Mouse (Mus musculus) forebrain, embryonic 13.5 days (tissue): Measurements from ENCODE around the gene Rabl3. TPM values are rescaled to one million over a fixed set of nuclear protein-coding genes. Genes with fewer than 3 reads are reported as not detected.

Experiments used
- ATAC-seq: fragments of 200-750 bp; cut with Nextera tagmentation; 2 replicates; pipeline ENCODE4 v1.8.0; 2017
- H3K27ac ChIP-seq: fragments of 300-500 bp; sonication (generic); 2 replicates; pipeline ENCODE4 v1.5.1; 2015; ENCODE audit warnings: inconsistent platforms, mild to moderate bottlenecking, moderate library complexity
- H3K27me3 ChIP-seq: fragments of 300-500 bp; sonication (generic); 2 replicates; pipeline ENCODE4 v1.6.1; 2015; ENCODE audit warnings: mild to moderate bottlenecking, inconsistent platforms
- H3K36me3 ChIP-seq: fragments of 300-500 bp; sonication (generic); 2 replicates; pipeline ENCODE4 v1.6.1; 2015; ENCODE audit warnings: mild to moderate bottlenecking, inconsistent platforms; ENCODE audit not compliant: poor library complexity, severe bottlenecking
- H3K4me1 ChIP-seq: fragments of 300-500 bp; sonication (generic); 2 replicates; pipeline ENCODE4 v1.6.1; 2015; ENCODE audit warnings: inconsistent platforms
- H3K4me2 ChIP-seq: fragments of 300-500 bp; sonication (generic); 2 replicates; pipeline ENCODE4 v1.6.1; 2015; ENCODE audit warnings: inconsistent platforms, mild to moderate bottlenecking, moderate library complexity
- H3K4me3 ChIP-seq: fragments of 300-500 bp; sonication (generic); 2 replicates; pipeline ENCODE4 v1.5.1; 2015; ENCODE audit warnings: mild to moderate bottlenecking, inconsistent platforms
- H3K9ac ChIP-seq: fragments of 300-500 bp; sonication (generic); 2 replicates; pipeline ENCODE4 v1.6.1; 2015; ENCODE audit warnings: mild to moderate bottlenecking, inconsistent platforms
- H3K9me3 ChIP-seq: fragments of 300-500 bp; sonication (generic); replicated peaks from 2 replicates; pipeline ENCODE4 v1.6.1; 2016; ENCODE audit warnings: inconsistent platforms
- WGBS: fragments of 180-500 bp; shearing (Covaris S2); methylation state at CpG from one replicate; pipeline ENCODE4 v1.1.7; 2015; 5-methylcytosine and 5-hydroxymethylcytosine counted together
- polyA plus RNA-seq: library from polyadenylated mRNA; unstranded; fragments of >200 nt; fragmentation: Nextera tagmentation; extraction: Ambion mirVana; gene quantifications from 2 replicates; pipeline ENCODE4 v1.2.1, GENCODE M21; 2015

Rabl3 gene
- polyA plus RNA-seq, 1 experiment from 2014 or later: 25.9 TPM

DNA sequence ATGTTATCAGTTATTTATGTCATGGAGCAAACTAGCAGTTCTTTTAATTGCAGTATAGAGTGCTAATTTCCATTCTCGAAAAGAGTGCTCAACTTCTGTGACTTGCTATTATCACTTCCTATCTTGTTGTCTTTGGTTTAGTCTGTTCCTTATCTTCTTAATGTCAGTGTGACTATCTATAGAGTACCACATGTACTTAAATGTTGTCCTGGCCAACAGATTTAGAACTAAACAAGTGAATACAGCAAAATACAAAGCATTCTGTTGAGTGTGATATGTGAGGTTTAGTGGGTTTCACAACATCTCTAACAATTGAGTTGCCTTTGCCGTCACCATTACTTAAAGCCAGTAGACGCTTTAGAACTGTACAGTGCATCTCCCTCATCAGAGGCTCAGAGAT, 13.1 kb downstream of the Rabl3 start:
- Histone ChIP-seq H3K36me3 (peaks cover 12% of the 10 kb centered on the region), H3K27ac (no peak overlapping the region), H3K27me3 (no peaks in the 10 kb centered on the region), H3K4me3 (no peak overlapping the region), H3K9ac (no peak overlapping the region), H3K4me1 (no peaks in the 10 kb centered on the region), H3K4me2 (no peak overlapping the region), H3K9me3 (no peaks in the 10 kb centered on the region)
- no peak for ATAC-seq
- WGBS: 97% methylated on average over 3 of the region's 3 CpGs

DNA sequence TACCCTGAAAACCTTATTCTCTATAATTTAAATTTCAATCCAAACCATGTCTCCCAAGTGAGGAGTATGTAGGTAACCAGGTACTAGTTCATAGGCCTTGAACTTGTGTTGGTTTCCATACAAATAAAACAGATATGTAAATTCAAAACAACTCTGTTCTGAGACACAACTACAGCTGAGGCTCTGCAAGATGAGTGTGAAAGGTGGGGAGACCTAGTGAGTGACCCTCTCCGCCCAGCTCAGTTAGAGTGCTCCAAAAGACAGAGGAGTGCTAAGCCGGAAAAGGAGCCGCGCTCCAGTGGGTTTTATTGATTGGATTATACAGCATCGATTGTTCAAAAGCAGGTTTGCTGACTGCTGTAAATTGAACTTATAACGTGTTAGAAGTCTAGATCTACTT, 22.7 kb downstream of the Rabl3 start:
- peaks cover 6% of the 10 kb centered on the region; the same call in 1 of the 2 replicates for H3K4me1 ChIP-seq
- no peak overlapping the region for H3K27ac ChIP-seq
- WGBS: 46% methylated on average over 6 of the region's 6 CpGs
- H3K4me3 ChIP-seq: no peak overlapping the region
- H3K36me3 ChIP-seq: peaks cover 20% of the 10 kb centered on the region
- H3K9me3 ChIP-seq: no peaks in the 10 kb centered on the region
- H3K9ac ChIP-seq: no peak overlapping the region
- ATAC-seq: no peak
- no peak overlapping the region for H3K4me2 ChIP-seq
- H3K27me3 ChIP-seq: no peaks in the 10 kb centered on the region

DNA sequence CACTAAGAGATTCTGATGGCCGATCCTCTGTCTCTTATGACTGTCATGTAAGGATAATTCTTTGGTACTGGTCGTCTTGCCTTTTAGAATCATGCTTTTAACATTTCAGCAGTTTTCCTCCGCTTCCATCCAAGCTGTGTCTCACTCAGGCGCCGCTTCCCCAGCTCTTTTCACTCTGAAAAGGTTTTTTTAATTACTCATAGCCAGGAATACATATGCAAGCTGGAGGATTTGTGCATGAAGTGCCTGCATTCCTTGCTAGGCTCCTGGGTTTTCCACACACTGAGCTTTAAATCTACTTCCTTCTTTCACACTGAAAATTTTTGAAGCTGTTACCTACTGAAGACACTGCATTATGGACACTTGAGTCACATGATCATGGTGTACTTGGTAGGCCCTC, 23.3 kb downstream of the Rabl3 start:
- Histone ChIP-seq H3K4me3 (no peak overlapping the region), H3K36me3 (peaks cover 14% of the 10 kb centered on the region), H3K9ac (no peak overlapping the region), H3K4me2 (no peak overlapping the region), H3K27ac (no peak overlapping the region), H3K4me1 (peaks cover 6% of the 10 kb centered on the region; the same call in 1 of the 2 replicates), H3K9me3 (no peaks in the 10 kb centered on the region), H3K27me3 (no peaks in the 10 kb centered on the region)
- no peak for ATAC-seq
- 74% methylated on average over 5 of the region's 5 CpGs for WGBS

- H3K4me3 ChIP-seq: no peak overlapping the region
- no peak overlapping the region for H3K4me2 ChIP-seq
- H3K27ac ChIP-seq: no peak overlapping the region
- H3K4me1 ChIP-seq: peaks cover 6% of the 10 kb centered on the region; the same call in 1 of the 2 replicates
- ATAC-seq: no peak
- H3K9ac ChIP-seq: no peak overlapping the region
- WGBS: 100% methylated on average over 1 of the region's 1 CpGs
- peaks cover 3% of the 10 kb centered on the region; the same call in 1 of the 2 replicates for H3K36me3 ChIP-seq
- no peaks in the 10 kb centered on the region for H3K9me3 ChIP-seq
- H3K27me3 ChIP-seq: no peaks in the 10 kb centered on the region
Observed at GRCm38 (mm10) chr16:37565117-37565516, 25.4 kb downstream of the Rabl3 start.

DNA sequence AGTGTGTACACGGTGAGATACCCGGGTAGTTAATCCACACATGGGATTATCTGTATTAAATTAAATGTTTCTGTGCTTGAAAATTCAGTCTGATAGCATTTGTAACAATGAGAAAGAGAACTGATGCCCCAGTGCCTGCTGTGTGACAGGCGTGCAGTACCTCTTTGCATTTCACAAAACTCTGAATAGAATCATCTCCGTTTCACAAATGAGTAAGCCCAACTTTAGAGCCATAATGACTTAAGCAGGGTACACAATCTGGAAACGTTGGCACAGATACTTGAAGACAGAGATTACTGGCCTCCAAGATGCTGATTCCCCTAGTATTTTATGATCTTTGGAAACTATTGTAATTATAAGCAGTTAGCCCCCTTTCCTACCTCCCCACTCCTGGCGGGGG, 26.4 kb downstream of the Rabl3 start:
- no peak overlapping the region for H3K4me2 ChIP-seq
- H3K36me3 ChIP-seq: peaks cover 6% of the 10 kb centered on the region; the same call in 1 of the 2 replicates
- no peak overlapping the region for H3K27ac ChIP-seq
- 68% methylated on average over 6 of the region's 6 CpGs for WGBS
- no peak overlapping the region for H3K4me3 ChIP-seq
- no peaks in the 10 kb centered on the region for H3K9me3 ChIP-seq
- H3K4me1 ChIP-seq: peaks cover 9% of the 10 kb centered on the region; the same call in 1 of the 2 replicates
- no peak; the same call in 1 of the 2 replicates for ATAC-seq
- H3K27me3 ChIP-seq: no peaks in the 10 kb centered on the region
- H3K9ac ChIP-seq: no peak overlapping the region

GRCm38 (mm10) chr16:37567113-37568050, 27.7 kb downstream of the Rabl3 start:
- 69% methylated on average over 12 of the region's 12 CpGs for WGBS
- no peak overlapping the region for H3K4me3 ChIP-seq
- no peaks in the 10 kb centered on the region for H3K27me3 ChIP-seq
- 0 out of 2 replicates have a peak overlapping the region, but pooled peaks have one; percentile 7 for H3K27ac ChIP-seq
- H3K36me3 ChIP-seq: peaks cover 10% of the 10 kb centered on the region; the same call in 1 of the 2 replicates
- H3K4me2 ChIP-seq: no peak overlapping the region
- no peaks in the 10 kb centered on the region for H3K9me3 ChIP-seq
- H3K9ac ChIP-seq: no peak overlapping the region
- peak; percentile 64 for ATAC-seq
- peaks cover 11% of the 10 kb centered on the region; the same call in 1 of the 2 replicates for H3K4me1 ChIP-seq

DNA sequence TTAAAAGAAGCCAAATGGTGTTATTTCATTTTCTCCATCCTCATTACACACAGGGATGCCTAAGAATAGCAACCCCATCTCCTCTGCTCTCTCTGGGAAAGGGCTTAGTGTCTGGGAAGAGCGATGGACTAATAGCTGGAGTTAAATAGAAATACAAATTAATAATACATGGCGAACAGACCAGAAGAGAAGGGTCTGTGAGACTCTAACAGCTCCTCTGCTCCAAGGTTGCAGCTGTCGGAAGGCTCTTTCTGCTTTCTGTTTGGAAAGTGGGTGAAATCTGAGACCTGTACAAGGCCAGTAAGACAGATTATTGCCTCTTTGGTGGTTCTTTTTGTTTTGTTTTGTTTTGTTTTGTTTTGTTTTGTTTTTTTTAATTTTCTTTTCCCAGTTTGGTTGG, 31.9 kb downstream of the Rabl3 start:
- no peak overlapping the region for H3K9ac ChIP-seq
- H3K9me3 ChIP-seq: peaks cover 4% of the 10 kb centered on the region; the same call in 1 of the 2 replicates
- H3K27ac ChIP-seq: peak overlapping the region; percentile 1; the same call in 1 of the 2 replicates
- ATAC-seq: no peak
- H3K4me1 ChIP-seq: peaks cover 11% of the 10 kb centered on the region; the same call in 1 of the 2 replicates
- 56% methylated on average over 3 of the region's 3 CpGs for WGBS
- no peak overlapping the region for H3K4me2 ChIP-seq
- H3K27me3 ChIP-seq: no peaks in the 10 kb centered on the region
- H3K36me3 ChIP-seq: peaks cover 15% of the 10 kb centered on the region; the same call in 1 of the 2 replicates
- no peak overlapping the region for H3K4me3 ChIP-seq

GRCm38 (mm10) chr16:37572117-37572754, 32.6 kb downstream of the Rabl3 start:
- 87% methylated on average over 12 of the region's 12 CpGs for WGBS
- Histone ChIP-seq H3K36me3 (peaks cover 15% of the 10 kb centered on the region; the same call in 1 of the 2 replicates), H3K4me2 (no peak overlapping the region), H3K9me3 (peaks cover 4% of the 10 kb centered on the region; the same call in 1 of the 2 replicates), H3K4me1 (peaks cover 7% of the 10 kb centered on the region; the same call in 1 of the 2 replicates), H3K27me3 (no peaks in the 10 kb centered on the region), H3K9ac (no peak overlapping the region), H3K4me3 (no peak overlapping the region), H3K27ac (no peak overlapping the region)
- ATAC-seq: no peak

GRCm38 (mm10) chr16:37573061-37573460, 33.4 kb downstream of the Rabl3 start:
- Histone ChIP-seq H3K36me3 (peaks cover 15% of the 10 kb centered on the region; the same call in 1 of the 2 replicates), H3K4me1 (peaks cover 5% of the 10 kb centered on the region; the same call in 1 of the 2 replicates), H3K27ac (no peak overlapping the region), H3K4me2 (no peak overlapping the region), H3K9me3 (peaks cover 4% of the 10 kb centered on the region; the same call in 1 of the 2 replicates), H3K4me3 (no peak overlapping the region), H3K27me3 (no peaks in the 10 kb centered on the region), H3K9ac (no peak overlapping the region)
- 95% methylated on average over 5 of the region's 5 CpGs for WGBS
- no peak for ATAC-seq

DNA sequence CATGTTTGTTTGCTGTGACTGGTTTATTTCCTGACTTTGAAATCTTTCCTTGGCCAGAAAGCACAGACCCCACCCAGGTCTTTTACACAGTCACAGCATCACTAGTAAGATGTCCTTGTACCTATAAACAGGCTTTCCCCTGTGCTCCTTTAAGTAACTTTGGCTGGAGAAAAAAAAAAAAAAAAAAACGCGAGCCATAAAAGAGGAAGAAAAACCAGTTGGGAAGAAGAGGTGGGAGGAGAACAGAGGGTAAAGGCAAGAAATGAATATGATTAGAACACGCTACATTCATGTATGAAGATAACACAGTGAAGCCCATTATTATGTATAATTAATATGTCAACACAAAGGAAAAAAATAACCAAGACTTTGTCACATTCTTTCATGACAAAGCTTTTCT, 35.6 kb downstream of the Rabl3 start:
- H3K27ac ChIP-seq: no peak overlapping the region
- ATAC-seq: no peak
- peaks cover 4% of the 10 kb centered on the region; the same call in 1 of the 2 replicates for H3K9me3 ChIP-seq
- H3K9ac ChIP-seq: no peak overlapping the region
- WGBS: 66% methylated on average over 3 of the region's 3 CpGs
- H3K36me3 ChIP-seq: peaks cover 15% of the 10 kb centered on the region; the same call in 1 of the 2 replicates
- H3K27me3 ChIP-seq: no peaks in the 10 kb centered on the region
- H3K4me3 ChIP-seq: no peak overlapping the region
- no peak overlapping the region for H3K4me2 ChIP-seq
- peaks cover 5% of the 10 kb centered on the region; the same call in 1 of the 2 replicates for H3K4me1 ChIP-seq

GRCm38 (mm10) chr16:37579591-37579990, 39.9 kb downstream of the Rabl3 start:
- Histone ChIP-seq H3K9ac (no peak overlapping the region), H3K9me3 (no peaks in the 10 kb centered on the region), H3K27ac (no peak overlapping the region), H3K27me3 (no peaks in the 10 kb centered on the region), H3K4me2 (no peak overlapping the region), H3K4me3 (no peak overlapping the region), H3K36me3 (no peaks in the 10 kb centered on the region), H3K4me1 (peaks cover 31% of the 10 kb centered on the region)
- 88% methylated on average over 1 of the region's 1 CpGs for WGBS
- ATAC-seq: no peak

DNA sequence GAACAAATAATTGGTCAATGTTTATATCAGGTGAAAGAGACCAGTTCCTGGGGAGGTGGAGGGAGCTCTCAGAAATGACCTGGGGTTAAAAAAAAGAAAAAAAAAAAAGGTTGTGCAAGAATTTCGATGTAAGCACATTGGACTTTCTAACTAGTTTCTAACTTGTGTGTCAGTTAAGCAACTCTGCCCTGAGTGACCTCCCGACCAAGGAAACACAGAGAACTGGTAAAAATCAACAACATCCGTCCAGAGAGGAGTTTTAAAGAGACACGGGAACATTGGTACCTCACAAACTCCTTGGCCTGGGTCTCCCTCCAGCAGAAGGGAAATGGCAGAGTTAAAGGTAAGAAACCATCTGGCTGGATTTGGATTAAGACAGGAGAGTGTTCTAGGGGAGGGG, 40.3 kb downstream of the Rabl3 start, which contains the start of gene Hgd:
Gene Hgd (plus strand): TSS at position 160 of the 400 bp plus-strand sequence.
- Histone ChIP-seq H3K27ac (no peak within 1 kb of the TSS), H3K9me3 (no peaks in the 10 kb centered on the region), H3K4me1 (peaks cover 35% of the 10 kb centered on the region), H3K36me3 (no peaks in the 10 kb centered on the region), H3K4me3 (no peak within 1 kb of the TSS), H3K4me2 (no peak within 1 kb of the TSS), H3K27me3 (no peaks in the 10 kb centered on the region), H3K9ac (no peak within 1 kb of the TSS)
- WGBS: 86% methylated on average over 4 of the region's 4 CpGs
- ATAC-seq: no peak
